Mouse (Mus musculus) forebrain, embryonic 10.5 days (tissue): Measurements from ENCODE around the gene Ltf. TPM values are rescaled to one million over a fixed set of nuclear protein-coding genes. Genes with fewer than 3 reads are reported as not detected.

Experiments used
- DNase-seq: peaks from one replicate; pipeline ENCODE4 v3.0.0-alpha.2; 2017; ENCODE audit warnings: low spot score; ENCODE audit errors: extremely low spot score
- H3K27ac ChIP-seq: fragments of 300-500 bp; sonication (generic); 2 replicates; pipeline ENCODE4 v1.5.1; 2016; ENCODE audit warnings: mild to moderate bottlenecking
- H3K27me3 ChIP-seq: fragments of 300-500 bp; sonication (generic); 2 replicates; pipeline ENCODE4 v1.6.1; 2016; ENCODE audit warnings: mild to moderate bottlenecking; ENCODE audit not compliant: poor library complexity, severe bottlenecking
- H3K36me3 ChIP-seq: fragments of 300-500 bp; sonication (generic); replicated peaks from 2 replicates; pipeline ENCODE4 v1.6.1; 2016; ENCODE audit warnings: mild to moderate bottlenecking, moderate library complexity
- H3K4me1 ChIP-seq: fragments of 300-500 bp; sonication (generic); 2 replicates; pipeline ENCODE4 v1.6.1; 2016
- H3K4me3 ChIP-seq: fragments of 300-500 bp; sonication (generic); 2 replicates; pipeline ENCODE4 v1.5.1; 2016; ENCODE audit warnings: mild to moderate bottlenecking, moderate library complexity
- H3K9me3 ChIP-seq: fragments of 300-500 bp; sonication (generic); 2 replicates; pipeline ENCODE4 v1.6.1; 2016; ENCODE audit warnings: mild to moderate bottlenecking, moderate library complexity
- WGBS: fragments of 180-500 bp; shearing (Covaris S2); methylation state at CpG from one replicate; pipeline ENCODE4 v1.1.7; 2016; 5-methylcytosine and 5-hydroxymethylcytosine counted together
- polyA plus RNA-seq: library from polyadenylated mRNA; unstranded; fragments of >200 nt; fragmentation: Nextera tagmentation; extraction: Ambion mirVana; gene quantifications from 2 replicates; pipeline ENCODE4 v1.2.1, GENCODE M21; 2016

The Ltf gene
- polyA plus RNA-seq, 1 experiment from 2014 or later: not detected

DNA sequence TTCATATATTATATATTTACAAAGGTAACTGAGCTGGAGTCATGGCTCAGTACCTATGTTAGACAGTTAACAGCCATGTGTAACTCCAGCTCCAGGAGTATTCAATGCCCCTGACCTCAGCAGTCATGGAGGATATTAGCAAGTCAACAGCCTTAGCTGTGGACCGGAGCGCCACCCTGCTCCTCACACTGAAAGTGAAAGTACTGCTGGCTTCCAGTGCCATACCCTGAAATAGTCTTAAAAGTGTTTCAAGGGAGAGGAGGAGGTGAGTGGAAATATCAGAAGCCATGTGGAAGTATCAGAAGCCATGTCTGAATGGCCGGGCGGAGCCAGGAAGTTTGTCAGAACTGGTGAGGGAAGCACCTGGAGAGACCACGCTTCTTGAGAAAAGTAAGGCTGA lies 28.2 kb downstream of the Ltf start:
- H3K27me3 ChIP-seq: no peaks in the 10 kb centered on the region
- no peaks in the 10 kb centered on the region for H3K4me1 ChIP-seq
- H3K27ac ChIP-seq: no peak overlapping the region
- no peaks in the 10 kb centered on the region for H3K36me3 ChIP-seq
- H3K9me3 ChIP-seq: no peaks in the 10 kb centered on the region
- DNase-seq: no peak
- H3K4me3 ChIP-seq: no peak overlapping the region
- 91% methylated on average over 5 of the region's 5 CpGs for WGBS

DNA sequence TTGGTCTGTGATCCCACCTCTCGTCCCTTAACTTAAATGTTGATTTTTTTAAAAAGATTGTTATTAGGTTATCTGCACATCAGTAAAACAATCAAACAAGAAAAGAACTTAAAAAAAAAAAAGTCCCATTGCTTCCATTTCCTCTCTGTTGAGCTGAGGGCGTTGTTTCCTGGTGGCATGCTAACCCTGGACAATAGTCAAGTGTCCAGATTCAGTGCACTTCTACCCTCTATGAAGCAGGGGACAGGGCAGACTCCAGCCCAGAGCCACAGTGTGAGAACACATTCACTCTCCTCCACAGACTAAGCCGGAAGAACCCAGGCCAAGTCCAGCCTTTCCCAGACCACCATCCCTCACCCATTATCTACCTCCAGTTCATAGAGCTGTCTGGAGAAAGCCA lies 29.4 kb downstream of the Ltf start:
- H3K27me3 ChIP-seq: no peaks in the 10 kb centered on the region
- no peaks in the 10 kb centered on the region for H3K36me3 ChIP-seq
- 84% methylated on average over 3 of the region's 3 CpGs for WGBS
- no peak for DNase-seq
- H3K27ac ChIP-seq: no peak overlapping the region
- H3K4me3 ChIP-seq: no peak overlapping the region
- no peaks in the 10 kb centered on the region for H3K4me1 ChIP-seq
- H3K9me3 ChIP-seq: no peaks in the 10 kb centered on the region

DNA sequence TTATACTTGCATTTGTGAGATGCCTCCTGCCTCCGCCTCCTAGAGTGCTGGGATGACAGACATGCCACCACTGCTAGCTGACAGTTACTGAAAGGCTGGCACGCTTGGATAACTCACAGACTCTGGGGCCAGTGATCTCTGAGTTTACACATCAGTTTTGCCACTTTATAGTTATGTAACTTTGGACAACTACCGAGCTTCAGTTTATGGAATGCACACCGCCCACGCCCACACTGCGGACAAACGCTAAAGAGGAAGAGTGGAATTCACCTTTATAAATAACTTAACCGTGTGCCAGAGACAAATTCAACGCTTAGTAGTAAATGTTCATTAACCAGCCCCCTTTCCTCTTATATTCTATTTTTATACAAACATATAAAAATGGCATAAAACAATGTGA lies 35.9 kb downstream of the Ltf start:
- Histone ChIP-seq H3K27ac (no peak overlapping the region), H3K27me3 (no peaks in the 10 kb centered on the region), H3K4me3 (no peak overlapping the region), H3K9me3 (no peaks in the 10 kb centered on the region), H3K4me1 (peaks cover 23% of the 10 kb centered on the region), H3K36me3 (no peaks in the 10 kb centered on the region)
- no peak for DNase-seq
- WGBS: 90% methylated on average over 9 of the region's 9 CpGs

DNA sequence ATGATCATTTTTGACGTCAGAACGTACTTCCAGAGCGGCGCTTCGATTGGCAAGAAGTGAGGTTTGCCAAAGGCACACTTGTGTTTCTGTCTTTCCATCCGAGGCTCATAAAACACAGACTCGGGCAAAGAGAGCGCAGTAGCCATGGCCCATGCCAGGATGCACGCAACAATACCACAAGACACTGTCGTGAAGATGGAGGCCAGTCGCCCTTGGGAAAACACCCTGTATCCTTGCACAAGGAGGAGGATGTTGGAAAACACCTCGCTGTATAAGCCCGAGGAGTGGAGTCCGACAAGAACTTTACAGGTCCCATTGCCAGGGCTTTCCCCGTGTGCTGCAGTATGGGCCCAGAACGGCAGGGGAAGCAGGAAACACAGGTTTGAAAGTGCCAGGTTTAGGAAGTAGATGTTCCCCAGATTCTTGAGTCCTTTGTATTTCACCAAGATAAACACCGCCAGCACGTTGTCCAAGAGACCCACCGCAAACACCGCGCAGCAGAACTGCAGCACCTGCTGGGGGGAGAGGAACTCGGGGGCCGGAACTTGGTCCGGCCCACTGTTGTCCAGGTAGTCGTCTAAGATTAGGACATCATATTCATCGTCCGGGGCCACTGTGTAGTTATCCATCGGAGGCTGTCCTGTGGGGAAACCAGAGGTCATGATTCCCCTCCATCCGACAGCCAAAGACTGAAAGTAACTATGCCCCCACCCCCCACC lies 36.9 kb downstream of the Ltf start:
- no peaks in the 10 kb centered on the region for H3K9me3 ChIP-seq
- no peaks in the 10 kb centered on the region for H3K27me3 ChIP-seq
- H3K36me3 ChIP-seq: no peaks in the 10 kb centered on the region
- H3K27ac ChIP-seq: peak overlapping the region; percentile 45; the same call in 1 of the 2 replicates
- 84% methylated on average over 29 of the region's 29 CpGs for WGBS
- peaks cover 23% of the 10 kb centered on the region for H3K4me1 ChIP-seq
- H3K4me3 ChIP-seq: peak overlapping the region; percentile 32
- no peak for DNase-seq

DNA sequence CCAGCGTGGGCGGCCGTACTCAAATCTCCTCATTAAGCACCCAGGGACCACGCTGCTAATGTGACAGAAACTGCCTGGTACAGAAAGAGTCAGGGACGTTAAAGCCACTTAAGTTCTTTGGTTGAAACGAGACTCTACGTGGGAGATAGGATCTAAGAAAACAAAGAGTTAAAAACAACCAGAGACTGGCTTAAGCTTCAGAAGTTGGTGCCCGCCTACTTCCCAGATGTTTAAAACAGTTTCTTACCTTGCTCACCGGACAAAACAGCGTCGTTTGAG lies 37.4 kb downstream of the Ltf start:
- peak overlapping the region; percentile 45; the same call in 1 of the 2 replicates for H3K27ac ChIP-seq
- WGBS: 31% methylated on average over 11 of the region's 11 CpGs

DNA sequence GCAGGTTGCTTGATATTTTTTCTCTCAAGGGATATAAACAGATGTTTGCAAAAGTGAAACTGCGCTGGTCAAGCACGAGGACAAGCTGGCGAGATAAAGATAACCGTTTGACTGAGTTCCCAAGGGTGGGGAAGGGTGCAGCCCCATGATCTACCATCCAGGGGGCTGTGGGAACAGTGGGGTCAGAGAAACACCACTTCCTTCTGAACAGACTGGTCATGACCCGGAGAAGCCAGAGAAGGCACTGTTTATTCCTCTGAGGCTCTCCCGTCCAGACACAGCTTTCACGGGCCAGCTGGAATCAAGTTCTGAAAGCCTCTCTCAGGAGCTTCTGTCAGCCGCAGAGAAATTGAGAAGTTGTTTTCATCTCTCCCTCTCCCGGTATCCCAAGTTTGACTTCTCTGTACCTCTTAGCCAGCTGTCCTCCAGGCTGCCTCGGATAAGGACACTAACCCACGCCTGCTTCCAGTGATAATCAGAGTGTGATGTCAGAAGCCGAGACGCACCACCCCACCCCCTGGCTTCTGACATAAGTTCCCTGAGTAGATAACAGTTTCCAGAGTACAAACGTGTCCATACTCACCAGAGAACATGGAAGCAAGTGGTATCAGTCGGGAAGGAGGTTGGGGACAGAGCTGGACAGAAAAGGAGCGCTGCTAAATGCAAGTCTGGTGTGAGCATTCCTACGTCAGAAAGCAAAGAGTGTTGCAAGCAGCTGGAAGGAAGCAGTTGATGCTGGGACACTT lies 37.9 kb downstream of the Ltf start, which contains the start of gene Ccrl2:
TSS of gene Ccrl2 (minus strand) at position 722 of the 746 bp plus-strand sequence.
- H3K4me3 ChIP-seq: peak within 1 kb of the TSS; percentile 32
- H3K36me3 ChIP-seq: no peaks in the 10 kb centered on the region
- peak within 1 kb of the TSS; percentile 45 for H3K27ac ChIP-seq
- no peaks in the 10 kb centered on the region for H3K9me3 ChIP-seq
- 60% methylated on average over 17 of the region's 17 CpGs for WGBS
- no peak for DNase-seq
- peaks cover 23% of the 10 kb centered on the region for H3K4me1 ChIP-seq
- H3K27me3 ChIP-seq: no peaks in the 10 kb centered on the region

More for the DNA sequence above, 37.4 kb downstream of the Ltf start:
- peaks cover 23% of the 10 kb centered on the region for H3K4me1 ChIP-seq
- no peaks in the 10 kb centered on the region for H3K9me3 ChIP-seq
- no peaks in the 10 kb centered on the region for H3K36me3 ChIP-seq
- no peak for DNase-seq
- peak overlapping the region; percentile 32 for H3K4me3 ChIP-seq
- H3K27me3 ChIP-seq: no peaks in the 10 kb centered on the region

DNA sequence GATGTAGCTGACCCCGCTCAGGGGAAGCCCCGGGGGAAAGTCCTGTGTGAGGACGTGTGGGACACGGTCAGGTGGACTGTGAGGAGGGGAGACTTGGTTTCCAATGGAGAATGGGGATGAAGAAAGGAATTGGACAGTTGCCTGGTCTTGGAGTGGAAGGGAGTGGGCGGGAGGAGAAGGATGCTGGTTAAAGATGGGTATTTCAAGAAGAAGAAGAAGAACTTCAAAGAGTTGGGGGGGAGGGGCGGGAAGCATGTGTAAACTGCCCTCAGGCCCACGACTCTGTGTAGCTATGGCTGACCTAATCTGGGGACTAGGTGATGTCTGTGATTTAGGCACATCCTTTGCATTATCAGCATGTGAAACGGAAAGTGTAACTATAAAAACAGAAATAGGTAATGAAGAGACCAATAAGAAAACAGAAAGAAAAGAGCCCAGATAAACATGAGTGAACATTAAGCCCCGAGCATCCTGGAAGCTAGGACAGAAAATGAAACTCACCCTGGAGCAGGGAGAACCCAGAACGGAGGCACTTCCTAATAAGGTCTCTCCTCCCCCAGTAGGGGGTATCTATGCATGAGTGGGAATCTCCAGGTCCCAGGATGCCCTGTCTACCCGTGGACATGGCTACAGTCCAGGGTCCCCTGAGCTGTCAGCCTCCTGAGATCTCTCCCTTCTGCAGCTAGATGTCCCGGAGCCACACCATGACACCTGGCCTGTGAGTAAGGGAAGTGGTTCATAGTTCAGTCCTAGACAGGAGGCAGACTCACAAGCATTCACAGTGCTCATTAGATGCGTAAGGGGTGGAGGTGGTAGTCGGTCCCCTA lies 38.7 kb downstream of the Ltf start:
- Histone ChIP-seq H3K4me1 (peaks cover 23% of the 10 kb centered on the region), H3K27ac (0 out of 2 replicates have a peak overlapping the region, but pooled peaks have one; percentile 45), H3K4me3 (no peak overlapping the region), H3K9me3 (no peaks in the 10 kb centered on the region), H3K36me3 (no peaks in the 10 kb centered on the region), H3K27me3 (no peaks in the 10 kb centered on the region)
- 73% methylated on average over 14 of the region's 14 CpGs for WGBS
- no peak for DNase-seq

DNA sequence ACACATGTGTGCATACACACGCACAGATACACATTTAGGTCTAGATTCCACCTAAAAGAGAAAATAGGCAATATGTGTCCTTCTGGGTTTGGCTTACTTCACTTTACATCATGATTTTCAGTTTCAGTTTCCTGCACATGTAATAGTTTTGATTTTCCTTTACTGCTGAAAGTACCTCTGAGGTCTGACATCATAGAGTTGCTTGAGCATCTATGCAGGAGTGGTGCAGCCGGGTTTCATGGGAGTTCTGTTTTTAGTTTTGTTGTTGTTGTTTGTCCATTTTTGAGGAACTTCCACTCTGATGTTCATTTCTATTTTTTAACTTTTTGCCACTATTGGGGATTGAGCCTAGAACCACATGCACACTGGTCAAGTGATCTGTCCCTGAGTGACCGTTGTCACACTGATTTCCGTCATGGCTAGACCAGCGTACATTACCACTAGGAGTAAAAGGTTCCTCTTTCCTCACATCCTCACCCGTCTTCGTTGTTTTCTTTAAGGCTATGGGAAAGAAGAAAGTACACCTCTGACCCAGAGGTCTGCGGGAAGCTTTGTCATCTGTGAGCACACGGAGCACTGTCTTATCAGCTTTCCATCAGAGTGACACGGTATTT lies 40.0 kb downstream of the Ltf start:
- WGBS: 82% methylated on average over 10 of the region's 10 CpGs

DNA sequence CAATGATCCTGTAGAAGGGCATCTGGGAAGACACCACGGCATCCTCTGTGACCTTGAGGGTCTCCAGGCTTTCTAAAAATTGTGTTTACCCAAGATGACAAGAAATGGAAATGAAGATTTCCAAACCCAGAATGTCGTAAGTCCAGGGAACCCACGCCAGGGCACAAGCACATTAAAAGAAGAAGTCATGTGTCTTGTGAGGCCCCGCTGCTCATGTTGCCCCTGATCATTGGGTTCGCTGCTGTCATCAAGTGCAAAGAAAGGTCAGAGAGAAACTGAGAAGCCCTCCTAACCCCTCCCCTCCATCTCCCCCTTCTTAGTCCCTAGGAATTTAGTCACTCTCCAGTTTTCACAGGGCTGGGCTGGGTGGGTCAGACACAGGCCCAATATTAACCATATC lies 43.8 kb downstream of the Ltf start:
- 79% methylated on average over 5 of the region's 5 CpGs for WGBS
- Histone ChIP-seq H3K27ac (no peak overlapping the region), H3K9me3 (no peaks in the 10 kb centered on the region), H3K27me3 (no peaks in the 10 kb centered on the region), H3K4me1 (peaks cover 9% of the 10 kb centered on the region; the same call in 1 of the 2 replicates), H3K36me3 (no peaks in the 10 kb centered on the region), H3K4me3 (no peak overlapping the region)
- DNase-seq: no peak

More for the DNA sequence above, 40.0 kb downstream of the Ltf start:
- Histone ChIP-seq H3K27me3 (no peaks in the 10 kb centered on the region), H3K4me1 (peaks cover 28% of the 10 kb centered on the region), H3K9me3 (no peaks in the 10 kb centered on the region), H3K36me3 (no peaks in the 10 kb centered on the region), H3K4me3 (no peak overlapping the region), H3K27ac (no peak overlapping the region)
- DNase-seq: no peak

DNA sequence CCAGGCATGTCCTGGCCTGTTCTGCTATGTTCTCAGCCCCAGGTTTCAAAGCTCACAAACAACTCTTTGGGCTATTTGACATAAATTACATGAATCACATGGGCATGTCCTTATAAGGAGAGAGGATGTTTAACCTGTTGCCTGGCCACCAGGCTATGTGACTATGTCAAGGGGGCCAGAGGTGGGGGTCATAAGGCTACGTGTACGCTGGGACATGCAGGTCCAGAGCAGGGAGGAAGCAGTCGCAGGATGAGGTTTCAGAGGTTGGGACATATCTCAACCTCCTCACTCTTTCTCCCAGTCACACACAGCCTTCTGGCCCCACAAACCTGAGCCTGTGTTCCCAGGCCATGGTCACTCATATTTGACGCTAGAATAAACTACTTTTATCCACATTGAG lies 48.0 kb downstream of the Ltf start:
- Histone ChIP-seq H3K4me3 (no peak overlapping the region), H3K27ac (no peak overlapping the region), H3K4me1 (peaks cover 11% of the 10 kb centered on the region; the same call in 1 of the 2 replicates), H3K27me3 (no peaks in the 10 kb centered on the region), H3K9me3 (no peaks in the 10 kb centered on the region), H3K36me3 (no peaks in the 10 kb centered on the region)
- 94% methylated on average over 4 of the region's 4 CpGs for WGBS
- no peak for DNase-seq

DNA sequence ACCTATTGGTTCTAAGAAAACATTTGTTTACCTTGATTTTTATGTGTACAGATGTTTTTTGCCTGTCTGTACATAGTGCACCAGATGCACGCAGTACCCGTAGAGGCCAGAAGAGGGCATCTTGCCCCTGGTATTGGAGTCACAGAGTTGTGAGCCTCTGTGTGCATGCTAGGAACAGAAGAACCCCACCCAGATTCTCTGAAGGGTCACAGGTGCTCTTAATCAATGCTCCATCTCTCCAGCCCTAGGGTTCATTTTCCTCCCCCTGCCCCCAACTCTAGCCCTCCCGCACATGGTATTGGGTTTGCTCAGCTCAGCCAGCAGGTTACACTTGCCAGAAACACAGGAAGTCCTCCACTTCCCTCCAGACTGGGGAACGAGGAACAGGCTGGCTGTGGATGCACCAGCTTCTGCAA lies 51.5 kb downstream of the Ltf start:
- Histone ChIP-seq H3K4me3 (no peak overlapping the region), H3K36me3 (no peaks in the 10 kb centered on the region), H3K27me3 (no peaks in the 10 kb centered on the region), H3K9me3 (peaks cover 6% of the 10 kb centered on the region), H3K27ac (no peak overlapping the region), H3K4me1 (peaks cover 5% of the 10 kb centered on the region; the same call in 1 of the 2 replicates)
- DNase-seq: peak; percentile 55
- 32% methylated on average over 4 of the region's 4 CpGs for WGBS

DNA sequence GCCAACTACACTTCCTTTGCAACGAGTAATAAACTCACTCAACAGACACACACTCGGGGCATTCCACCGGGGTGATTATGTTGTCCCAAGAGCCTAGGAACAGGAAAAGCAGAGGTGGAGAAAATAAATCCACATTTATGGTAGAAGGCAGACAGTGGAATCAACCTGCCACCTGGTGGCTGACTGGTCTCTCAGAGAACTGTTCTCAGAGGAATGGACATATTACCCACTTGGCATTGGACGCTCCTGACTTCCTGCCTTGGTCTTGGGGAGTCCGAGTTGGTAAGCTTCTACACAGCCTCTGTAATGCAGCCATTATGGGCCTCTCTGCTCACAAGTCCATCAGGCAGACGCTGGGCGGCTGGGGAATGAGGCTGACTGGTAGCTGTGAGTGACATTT lies 53.1 kb downstream of the Ltf start:
- H3K36me3 ChIP-seq: no peaks in the 10 kb centered on the region
- peaks cover 5% of the 10 kb centered on the region; the same call in 1 of the 2 replicates for H3K4me1 ChIP-seq
- H3K4me3 ChIP-seq: no peak overlapping the region
- no peak overlapping the region for H3K27ac ChIP-seq
- 77% methylated on average over 7 of the region's 7 CpGs for WGBS
- H3K27me3 ChIP-seq: no peaks in the 10 kb centered on the region
- peaks cover 6% of the 10 kb centered on the region for H3K9me3 ChIP-seq
- DNase-seq: no peak
